Mouse (Mus musculus) myocyte (in vitro differentiated cells): ENCODE measurements around the gene Coa3.

Experiments
- POLR2A ChIP-seq: IDR thresholded peaks from one replicate; pipeline ENCODE4 v1.6.1; 2011; ENCODE audit warnings: low read depth, mild to moderate bottlenecking, control low read depth, moderate library complexity; ENCODE audit not compliant: insufficient read length
- POLR2AphosphoS2 ChIP-seq: IDR thresholded peaks from one replicate; pipeline ENCODE4 v1.6.1; 2011; ENCODE audit warnings: low read depth, control low read depth; ENCODE audit not compliant: insufficient read length
- TCF12 ChIP-seq: IDR thresholded peaks from one replicate; pipeline ENCODE4 v1.6.1; 2011; ENCODE audit warnings: mild to moderate bottlenecking, control low read depth; ENCODE audit not compliant: poor library complexity, insufficient read depth, severe bottlenecking
- USF1 ChIP-seq: IDR thresholded peaks from one replicate; pipeline ENCODE4 v1.6.1; 2011; ENCODE audit warnings: low read depth, mild to moderate bottlenecking, control low read depth, moderate library complexity

DNA sequence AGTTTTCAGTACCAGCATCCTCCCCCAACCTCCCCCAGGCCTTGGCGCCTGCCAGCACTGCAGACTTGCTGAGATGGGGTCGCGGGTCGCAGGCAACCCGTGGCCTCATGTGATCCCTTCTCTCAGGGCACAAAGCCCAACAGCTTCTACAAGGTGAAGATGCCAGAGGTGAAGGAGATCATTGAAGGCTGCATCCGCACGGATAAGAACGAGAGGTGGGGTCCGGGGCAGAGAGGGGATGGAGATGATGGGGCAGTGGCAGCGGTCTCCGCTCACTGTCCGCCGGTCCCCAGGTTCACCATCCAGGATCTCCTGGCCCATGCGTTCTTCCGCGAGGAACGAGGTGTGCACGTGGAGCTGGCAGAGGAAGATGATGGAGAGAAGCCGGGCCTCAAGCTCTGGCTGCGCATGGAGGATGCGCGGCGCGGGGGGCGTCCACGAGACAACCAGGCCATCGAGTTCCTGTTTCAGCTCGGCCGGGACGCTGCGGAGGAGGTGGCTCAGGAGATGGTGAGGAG lies 13.9 kb downstream of the Coa3 start:
- TF ChIP-seq POLR2A = no peak
- TF ChIP-seq USF1 = no peak
- TF ChIP-seq TCF12 = no peak
- no peak for TF ChIP-seq POLR2AphosphoS2
